Mouse (Mus musculus) ES-E14 (cell line): ENCODE measurements around the gene Gfpt1.

Experiments
- ZC3H11A ChIP-seq: IDR thresholded peaks from 2 replicates; pipeline ENCODE4 v1.6.1; 2012; ENCODE audit warnings: low read depth, mild to moderate bottlenecking, inconsistent platforms, low read length, borderline replicate concordance
- ZNF384 ChIP-seq: IDR thresholded peaks from 2 replicates; pipeline ENCODE4 v1.6.1; 2012; ENCODE audit warnings: low read depth, low read length, inconsistent platforms

DNA sequence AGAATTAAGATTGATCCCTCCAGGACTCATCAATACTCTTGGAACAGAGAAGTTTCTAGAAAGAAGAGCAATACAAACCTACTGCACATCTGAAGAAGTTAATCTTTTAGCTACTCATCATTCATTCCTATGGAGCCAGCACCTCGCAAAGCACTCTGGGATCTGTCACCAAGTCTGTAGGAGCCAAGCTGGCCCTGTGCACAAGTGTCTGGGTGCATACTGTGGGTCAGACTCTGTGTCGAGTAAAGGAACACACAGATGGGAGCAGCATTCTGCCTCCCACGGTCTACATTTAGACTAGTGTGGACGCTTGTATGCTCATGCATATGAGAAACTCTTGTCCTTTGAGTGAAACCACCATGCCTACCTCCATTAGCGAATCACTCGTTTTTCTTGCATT is 45.3 kb upstream of the Gfpt1 start:
- TF ChIP-seq ZNF384, result no peak
- TF ChIP-seq ZC3H11A, result no peak
